Mouse (Mus musculus) CH12.LX (cell line): ENCODE measurements around the gene Ric1. TPM values are rescaled to one million over a fixed set of nuclear protein-coding genes. Genes with fewer than 3 reads are reported as not detected.

Experiments
- DNase-seq: peaks from one replicate; pipeline ENCODE4 v3.0.0-alpha.2; 2013; ENCODE audit errors: extremely low read depth
- H3K27ac ChIP-seq: 2 replicates; pipeline ENCODE4 v1.5.1; 2012; ENCODE audit warnings: low read depth, mild to moderate bottlenecking, control low read depth, moderate library complexity; ENCODE audit not compliant: insufficient read depth
- H3K27me3 ChIP-seq: replicated peaks from 2 replicates; pipeline ENCODE3; 2012; ENCODE audit warnings: inconsistent platforms
- H3K36me3 ChIP-seq, 2 experiments: replicated peaks in 1 of 2; 2 replicates each; pipeline versions ENCODE3 to v1.6.1; 2012; ENCODE audit warnings: inconsistent platforms in 1 of 2, low read length in 1 of 2, mild to moderate bottlenecking in 1 of 2, mixed read lengths in 1 of 2, moderate library complexity in 1 of 2; ENCODE audit not compliant: control insufficient read depth in 1 of 2, insufficient read depth in 1 of 2
- H3K4me1 ChIP-seq, 2 experiments: 2 replicates each; pipeline ENCODE4 v1.6.1; 2012; ENCODE audit warnings: inconsistent platforms in 1 of 2, moderate library complexity in 1 of 2; ENCODE audit not compliant: insufficient read depth in 2 of 2, control insufficient read depth in 1 of 2
- H3K4me2 ChIP-seq: 2 replicates; pipeline ENCODE4 v1.6.1; 2012; ENCODE audit warnings: low read depth, mild to moderate bottlenecking, control low read depth; ENCODE audit not compliant: poor library complexity, insufficient read depth, severe bottlenecking
- H3K4me3 ChIP-seq, 3 experiments: fragments of 150-350 bp in 1 of 3; sonication (generic) in 1 of 3; replicated peaks in 1 of 3; 2 replicates each; pipeline versions ENCODE3 to v1.5.1; 2011 to 2012; ENCODE audit warnings: low read depth in 2 of 3, low read length in 2 of 3, mild to moderate bottlenecking in 2 of 3, moderate library complexity in 2 of 3, control low read depth in 1 of 3, improper control_type of control experiment in 1 of 3, inconsistent platforms in 1 of 3, mixed read lengths in 1 of 3; ENCODE audit not compliant: poor library complexity in 1 of 3
- H3K79me2 ChIP-seq: replicated peaks from 2 replicates; pipeline ENCODE4 v1.6.1; 2012; ENCODE audit warnings: mild to moderate bottlenecking, moderate library complexity; ENCODE audit not compliant: control insufficient read depth, poor library complexity, insufficient read depth, severe bottlenecking; ENCODE audit errors: extremely low read depth
- H3K9ac ChIP-seq: 2 replicates; pipeline ENCODE4 v1.6.1; 2012; ENCODE audit warnings: low read depth, mild to moderate bottlenecking, control low read depth, moderate library complexity; ENCODE audit not compliant: insufficient read depth
- H3K9me3 ChIP-seq: replicated peaks from 2 replicates; pipeline ENCODE3; 2012; ENCODE audit warnings: low read length, inconsistent platforms, mixed read lengths
- CHD2 ChIP-seq: IDR thresholded peaks from 2 replicates; pipeline ENCODE4 v1.6.1; 2011; ENCODE audit warnings: low read length, improper control_type of control experiment
- ELF1 ChIP-seq: IDR thresholded peaks from 2 replicates; pipeline ENCODE4 v1.6.1; 2014; ENCODE audit warnings: low read depth, mild to moderate bottlenecking, inconsistent platforms, low read length, improper control_type of control experiment
- EP300 ChIP-seq: IDR thresholded peaks from 2 replicates; pipeline ENCODE4 v1.6.1; 2011; ENCODE audit warnings: low read length, improper control_type of control experiment
- ETS1 ChIP-seq: conservative IDR thresholded peaks from 2 replicates; pipeline ENCODE4 v1.6.1; 2012; ENCODE audit warnings: low read depth, mild to moderate bottlenecking, inconsistent platforms, low read length, improper control_type of control experiment, moderate library complexity
- GABPA ChIP-seq: IDR thresholded peaks from 2 replicates; pipeline ENCODE4 v1.6.1; 2012; ENCODE audit warnings: low read depth, low read length, improper control_type of control experiment, inconsistent platforms; ENCODE audit not compliant: insufficient replicate concordance
- HCFC1 ChIP-seq: IDR thresholded peaks from 2 replicates; pipeline ENCODE4 v1.6.1; 2012; ENCODE audit warnings: low read depth, mild to moderate bottlenecking, inconsistent platforms, low read length, improper control_type of control experiment
- IRF4 ChIP-seq: IDR thresholded peaks from 2 replicates; pipeline ENCODE4 v1.6.1; 2014; ENCODE audit warnings: low read depth, mild to moderate bottlenecking, inconsistent platforms, low read length, improper control_type of control experiment
- KAT2A ChIP-seq: IDR thresholded peaks from 2 replicates; pipeline ENCODE4 v1.6.1; 2012; ENCODE audit warnings: low read length, improper control_type of control experiment, inconsistent platforms; ENCODE audit not compliant: insufficient replicate concordance
- MAX ChIP-seq: IDR thresholded peaks from 2 replicates; pipeline ENCODE4 v1.6.1; 2011; ENCODE audit warnings: low read length, improper control_type of control experiment
- MEF2A ChIP-seq: IDR thresholded peaks from 2 replicates; pipeline ENCODE4 v1.6.1; 2014; ENCODE audit warnings: low read depth, mild to moderate bottlenecking, inconsistent platforms, low read length, improper control_type of control experiment, borderline replicate concordance
- MXI1 ChIP-seq: IDR thresholded peaks from 2 replicates; pipeline ENCODE4 v1.6.1; 2011; ENCODE audit warnings: mild to moderate bottlenecking, low read depth, low read length, improper control_type of control experiment
- MYC ChIP-seq: IDR thresholded peaks from 2 replicates; pipeline ENCODE4 v1.6.1; 2011; ENCODE audit warnings: low read depth, mild to moderate bottlenecking, improper control_type of control experiment, low read length
- NELFE ChIP-seq: IDR thresholded peaks from 2 replicates; pipeline ENCODE4 v1.6.1; 2011; ENCODE audit warnings: low read depth, low read length, improper control_type of control experiment
- NRF1 ChIP-seq: IDR thresholded peaks from 2 replicates; pipeline ENCODE4 v1.6.1; 2014; ENCODE audit warnings: low read depth, mild to moderate bottlenecking, inconsistent platforms, low read length, improper control_type of control experiment, moderate library complexity
- RAD21 ChIP-seq: IDR thresholded peaks from 2 replicates; pipeline ENCODE4 v1.6.1; 2011; ENCODE audit warnings: low read depth, mild to moderate bottlenecking, low read length, improper control_type of control experiment, moderate library complexity
- RCOR1 ChIP-seq: conservative IDR thresholded peaks from 2 replicates; pipeline ENCODE4 v1.6.1; 2012; ENCODE audit warnings: low read depth, mild to moderate bottlenecking, inconsistent platforms, low read length, improper control_type of control experiment
- SIN3A ChIP-seq: IDR thresholded peaks from 2 replicates; pipeline ENCODE4 v1.6.1; 2012; ENCODE audit warnings: low read length, improper control_type of control experiment, inconsistent platforms
- TBP ChIP-seq: conservative IDR thresholded peaks from 2 replicates; pipeline ENCODE4 v1.6.1; 2011; ENCODE audit warnings: low read depth, low read length, improper control_type of control experiment
- USF2 ChIP-seq: conservative IDR thresholded peaks from 2 replicates; pipeline ENCODE4 v1.6.1; 2011; ENCODE audit warnings: low read depth, low read length, improper control_type of control experiment
- ZKSCAN1 ChIP-seq: IDR thresholded peaks from 2 replicates; pipeline ENCODE4 v1.6.1; 2012; ENCODE audit warnings: low read depth, inconsistent platforms, low read length, improper control_type of control experiment, borderline replicate concordance
- dilution Hi-C: fragments of 300-500 bp; cut with MboI; formaldehyde crosslinking; loops from 2 replicates; pipeline ENCODE4 v1.14.3; 2020; ENCODE audit warnings: low sequenced_read_pairs; ENCODE audit not compliant: extremely low pct_unique_long_range_greater_than_20kb, extremely low pct_ligation_motif_present
- in situ Hi-C: fragments of 300-500 bp; cut with MboI; formaldehyde crosslinking; loops from 3 replicates; pipeline ENCODE4 v1.14.3; 2019; ENCODE audit warnings: low sequenced_read_pairs, low pct_ligation_motif_present, low pct_unique_long_range_greater_than_20kb, mixed read lengths
- polyA plus RNA-seq: library from polyadenylated mRNA; unstranded; fragments of >175 nt; gene quantifications from 2 replicates; pipeline ENCODE4 v1.2.1, GENCODE M21; 2012; ENCODE audit warnings: low read depth; ENCODE audit not compliant: insufficient read length
- total RNA-seq, 2 experiments: library from RNA; depleted of rRNA; stranded (reverse); fragments of 300-350 nt in 1 of 2; fragments of >200 nt in 1 of 2; gene quantifications; 2 replicates each; pipeline ENCODE4 v1.2.3; 2012 to 2014

Gene Ric1
- total and polyA plus RNA-seq, 3 experiments: 11.2 to 17.9 (median 16.3) TPM

DNA sequence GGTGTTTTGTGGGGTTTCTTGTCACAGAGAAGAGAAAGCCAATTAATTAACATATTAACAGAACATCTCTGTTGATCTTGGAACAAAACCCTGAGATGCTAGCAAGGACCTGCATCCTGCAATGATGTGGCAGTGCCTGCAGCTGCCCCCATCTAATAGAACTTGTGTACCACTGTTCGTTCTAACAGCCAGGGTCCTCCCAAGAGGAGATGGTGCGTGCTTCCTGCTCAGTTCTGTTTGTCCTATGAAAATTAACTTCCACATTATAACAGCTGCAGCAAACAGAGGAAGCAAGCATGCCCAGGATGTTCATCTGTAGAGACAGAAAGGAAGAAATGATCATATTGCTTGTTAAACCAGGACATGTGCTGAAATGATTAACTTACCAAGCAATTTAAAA is 37.5 kb upstream of the Ric1 start:
- no peak overlapping the region for H3K9ac ChIP-seq
- no peak overlapping the region for H3K4me2 ChIP-seq
- no peaks in the 10 kb centered on the region for H3K9me3 ChIP-seq
- TF ChIP-seq EP300 (0 out of 2 replicates have a peak, but pooled peaks have one; percentile 3), TBP (no peak)
- no peak overlapping the region for H3K4me3 ChIP-seq
- H3K4me1 ChIP-seq: peaks cover 27 to 88% of the 10 kb centered on the region in 2 experiments
- DNase-seq: peak; percentile 50
- H3K27me3 ChIP-seq: no peaks in the 10 kb centered on the region
- H3K79me2 ChIP-seq: no peaks in the 10 kb centered on the region
- dilution Hi-C loops: no loop called here
- no peaks in the 10 kb centered on the region for H3K36me3 ChIP-seq
- in situ Hi-C loops: no loop called here
- H3K27ac ChIP-seq: no peak overlapping the region

DNA sequence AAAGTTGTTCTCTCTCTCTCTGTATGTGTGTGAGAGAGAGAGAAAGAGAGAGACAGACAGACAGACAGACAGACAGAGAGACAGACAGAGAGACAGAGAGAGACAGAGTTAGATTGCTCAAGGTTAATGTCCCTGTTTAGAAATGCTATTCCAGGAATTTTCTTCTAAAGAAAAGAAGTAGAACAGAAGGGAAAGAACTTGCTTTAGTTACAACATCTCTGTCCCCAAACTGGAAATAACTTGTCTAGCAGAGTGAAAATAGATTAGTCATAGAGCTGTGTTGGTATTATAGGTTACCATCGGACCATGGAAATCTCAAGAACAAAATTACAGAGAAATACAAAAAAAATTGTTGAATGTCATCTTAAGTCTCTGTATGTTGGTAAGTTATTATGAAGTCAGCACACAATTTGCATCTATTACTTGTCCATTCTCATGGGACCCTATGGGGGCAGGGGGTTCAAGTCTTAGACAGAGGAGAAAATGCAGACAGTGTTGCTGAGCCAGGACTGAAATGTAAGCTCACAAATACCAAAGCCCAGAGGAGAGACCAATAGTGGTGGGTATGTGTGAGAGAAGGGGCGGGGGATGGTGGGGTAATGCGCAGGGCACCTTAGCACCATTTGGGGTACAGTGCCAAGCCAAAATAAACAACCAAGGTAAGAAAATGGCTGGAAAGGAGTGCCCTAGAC is 36.7 kb upstream of the Ric1 start:
- Histone ChIP-seq H3K9ac (peak overlapping the region; percentile 39; the same call in 1 of the 2 replicates), H3K27me3 (no peaks in the 10 kb centered on the region), H3K27ac (no peak overlapping the region), H3K9me3 (no peaks in the 10 kb centered on the region), H3K4me2 (no peak overlapping the region), H3K4me1 (peaks cover 27 to 83% of the 10 kb centered on the region in 2 experiments), H3K79me2 (no peaks in the 10 kb centered on the region), H3K36me3 (no peaks in the 10 kb centered on the region), H3K4me3 (peak overlapping the region in 1 of 3 experiments; percentile 32)
- dilution Hi-C loops (no loop called here), in situ Hi-C loops (no loop called here)
- DNase-seq: peak; percentile 44
- TF ChIP-seq NELFE (no peak), MEF2A (no peak), GABPA (no peak), NRF1 (no peak), ZKSCAN1 (no peak), RAD21 (no peak), KAT2A (no peak), IRF4 (no peak), HCFC1 (no peak)

DNA sequence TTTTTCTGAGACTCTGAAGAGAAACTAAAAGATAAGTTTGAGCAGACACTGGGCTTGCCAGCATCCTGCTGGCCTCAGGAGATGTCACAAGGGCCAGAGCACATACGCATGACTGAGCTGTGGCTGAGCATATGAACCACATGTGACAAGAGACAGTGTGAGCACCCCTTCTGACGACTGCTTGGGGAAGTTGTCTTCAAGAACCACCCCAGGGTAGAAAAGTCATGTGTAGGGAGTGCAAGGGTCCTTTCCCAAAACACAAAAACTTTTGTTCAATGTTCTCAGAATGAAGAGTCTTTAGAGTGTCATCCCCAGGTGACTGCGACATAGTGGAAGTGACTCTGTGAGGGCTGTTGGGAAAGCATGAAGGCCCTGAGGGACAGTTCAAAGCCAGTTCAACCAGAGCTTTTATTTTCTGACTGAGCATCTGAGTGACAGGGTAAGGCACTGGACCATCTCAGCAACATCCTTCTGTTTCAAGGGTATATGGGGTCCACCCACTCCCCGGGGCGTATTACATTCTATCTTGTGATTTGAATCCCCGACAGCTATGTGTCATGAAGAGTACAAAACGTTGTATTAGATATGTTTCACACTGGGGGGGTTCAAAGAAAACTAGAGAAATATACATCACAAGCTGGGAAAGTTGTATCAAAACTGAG is 35.4 kb upstream of the Ric1 start:
- H3K27ac ChIP-seq: peak overlapping the region; percentile 54; the same call in 1 of the 2 replicates
- H3K9ac ChIP-seq: no peak overlapping the region
- no peaks in the 10 kb centered on the region for H3K36me3 ChIP-seq
- in situ Hi-C loops: no loop called here
- H3K27me3 ChIP-seq: no peaks in the 10 kb centered on the region
- dilution Hi-C loops: no loop called here
- H3K4me3 ChIP-seq: peak overlapping the region in 1 of 3 experiments; percentile 32
- H3K4me2 ChIP-seq: peak overlapping the region; percentile 42; the same call in 1 of the 2 replicates
- H3K9me3 ChIP-seq: no peaks in the 10 kb centered on the region
- H3K4me1 ChIP-seq: peaks cover 21 to 75% of the 10 kb centered on the region in 2 experiments
- H3K79me2 ChIP-seq: no peaks in the 10 kb centered on the region
- DNase-seq: peak; percentile 87
- TF ChIP-seq NRF1: peak; percentile 54
- TF ChIP-seq GABPA: no peak
- TF ChIP-seq KAT2A: 0 out of 2 replicates have a peak, but pooled peaks have one; percentile 38
- 0 out of 2 replicates have a peak, but pooled peaks have one; percentile 24 for TF ChIP-seq HCFC1
- no peak; the same call in 1 of the 2 replicates for TF ChIP-seq RCOR1
- TF ChIP-seq MYC: peak; percentile 62; the same call in 1 of the 2 replicates
- TF ChIP-seq USF2: no peak
- peak; percentile 86 for TF ChIP-seq MAX
- peak; percentile 25; the same call in 1 of the 2 replicates for TF ChIP-seq ELF1
- TF ChIP-seq CHD2: 0 out of 2 replicates have a peak, but pooled peaks have one; percentile 15
- TF ChIP-seq NELFE: no peak
- TF ChIP-seq ETS1: peak; percentile 97
- TF ChIP-seq EP300: peak; percentile 43; the same call in 1 of the 2 replicates
- TF ChIP-seq SIN3A: 0 out of 2 replicates have a peak, but pooled peaks have one; percentile 60
- 0 out of 2 replicates have a peak, but pooled peaks have one; percentile 35 for TF ChIP-seq MEF2A
- TF ChIP-seq IRF4: peak; percentile 27; the same call in 1 of the 2 replicates
- peak; percentile 74; the same call in 1 of the 2 replicates for TF ChIP-seq MXI1
